Mouse (Mus musculus): ENCODE measurements at regions not wholly inside any gene's neighbourhood (a gene's known extent, or its start where the extent isn't known, plus 50 kb on each side); places are given as distances from the start of the nearest gene placed in this dataset.

- TF ChIP-seq CTCF (IDR thresholded peaks at IDR 0.05; ENCODE audit: extremely low read depth, insufficient read depth, insufficient read length, insufficient replicate concordance) (no peak), POLR2A (IDR thresholded peaks at IDR 0.05; ENCODE audit: low read depth, low read length) (no peak)
These were observed 115.0 kb upstream of the Dusp10 start for GRCm38 (mm10) chr1:183898091-183898490.
